Mouse (Mus musculus): Measurements from ENCODE around the gene Stau1.

Stau1 gene

GRCm38 (mm10) chr2:166910536-166910935 is 85.6 kb downstream of the Stau1 start:
- no peak for DNase-seq (ENCODE audit: low read depth, low spot score)

GRCm38 (mm10) chr2:166909729-166910128 is 86.4 kb downstream of the Stau1 start:
- DNase-seq (ENCODE audit: low read depth, low spot score), result no peak

- DNase-seq (ENCODE audit: low read depth, low spot score), result no peak
Observed at GRCm38 (mm10) chr2:166906523-166907182, 89.4 kb downstream of the Stau1 start.

DNA sequence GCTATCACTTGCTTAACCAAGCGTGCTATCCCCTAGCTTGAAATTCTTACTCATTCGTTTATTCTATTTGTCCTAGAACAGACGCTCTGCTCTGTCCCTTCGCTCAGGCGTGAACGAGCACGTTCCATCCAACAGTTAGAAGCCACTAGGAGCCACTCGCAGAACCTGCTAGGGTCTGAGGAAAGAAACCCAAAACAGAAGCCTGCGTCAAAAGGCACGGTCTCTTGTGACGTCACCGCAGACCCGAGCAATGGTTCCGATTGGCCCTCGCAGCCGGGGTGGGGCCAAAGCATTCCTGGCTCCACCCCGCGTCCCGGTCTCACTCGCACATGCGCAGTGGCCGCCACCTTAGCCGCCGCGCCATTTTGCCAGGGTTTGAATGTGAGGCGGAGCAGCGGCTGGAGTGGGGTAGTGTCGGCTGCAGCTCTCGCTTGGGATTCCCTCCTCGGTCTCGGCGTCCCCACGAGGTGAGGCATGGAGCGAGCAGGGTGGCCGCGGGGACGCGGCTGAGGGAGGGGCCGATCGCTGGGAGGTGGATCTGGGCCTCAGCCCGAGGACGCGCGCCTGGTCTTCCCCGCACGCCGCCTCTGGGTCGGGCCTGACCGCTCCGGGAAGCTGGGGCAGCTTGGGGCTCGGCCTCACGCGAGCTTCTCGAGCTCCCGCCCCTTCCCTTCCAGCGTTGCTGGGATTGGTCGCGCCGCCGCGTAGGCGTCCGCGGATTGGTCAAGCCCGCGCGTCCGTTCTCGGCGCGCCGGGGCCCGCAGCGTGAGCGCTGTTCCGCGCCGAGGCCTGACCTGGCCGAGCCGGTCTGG is 90.2 kb downstream of the Stau1 start, which contains the start of gene Cse1l:
Cse1l (plus strand) TSS at position 330 of the 812 bp plus-strand sequence.
- DNase-seq (ENCODE audit: low read depth, low spot score), result peak; percentile 90

GRCm38 (mm10) chr2:166903719-166904282 is 92.3 kb downstream of the Stau1 start:
- no peak for DNase-seq (ENCODE audit: low read depth, low spot score)

GRCm38 (mm10) chr2:166900792-166901505 is 95.2 kb downstream of the Stau1 start:
- DNase-seq (ENCODE audit: low read depth, low spot score), result no peak

GRCm38 (mm10) chr2:166899746-166900145 is 96.4 kb downstream of the Stau1 start:
- no peak for DNase-seq (ENCODE audit: low read depth, low spot score)

DNA sequence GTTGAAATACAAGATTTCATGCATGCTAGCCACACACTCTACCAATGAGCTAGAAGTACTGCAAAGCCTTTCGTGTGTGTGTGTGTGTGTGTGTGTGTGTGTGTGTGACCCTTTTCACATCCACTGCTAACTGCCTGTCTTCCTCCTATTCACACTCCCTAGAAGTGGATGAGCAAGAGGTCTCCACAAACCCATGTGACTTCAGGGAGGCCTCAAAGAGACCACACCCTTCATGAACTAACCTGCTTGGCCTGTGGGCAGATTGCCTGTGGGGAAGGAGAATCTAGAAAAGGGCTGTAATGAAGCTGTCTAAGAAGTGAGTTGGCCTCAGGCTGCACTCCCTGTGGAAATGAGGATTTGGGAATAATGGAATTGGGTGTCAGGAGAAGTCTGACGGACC is 96.9 kb downstream of the Stau1 start:
- DNase-seq (ENCODE audit: low read depth, low spot score), result no peak
